Mouse (Mus musculus) testis, adult 2 months (tissue): ENCODE results near the gene Fyttd1. TPM values are rescaled to one million over a fixed set of nuclear protein-coding genes. Genes with fewer than 3 reads are reported as not detected.

ENCODE experiments used
- H3K27ac ChIP-seq: fragments of 200-500 bp; 2 replicates; pipeline ENCODE4 v1.5.1; 2012; ENCODE audit warnings: low read depth, low read length; ENCODE audit not compliant: control insufficient read depth, insufficient read depth
- H3K27me3 ChIP-seq: fragments of 200-500 bp; 2 replicates; pipeline ENCODE4 v1.6.1; 2012; ENCODE audit warnings: mild to moderate bottlenecking, low read length, moderate library complexity; ENCODE audit not compliant: control insufficient read depth, insufficient read depth
- H3K36me3 ChIP-seq: fragments of 200-500 bp; 2 replicates; pipeline ENCODE4 v1.6.1; 2012; ENCODE audit warnings: mild to moderate bottlenecking, low read length; ENCODE audit not compliant: control insufficient read depth, insufficient read depth
- H3K4me1 ChIP-seq: fragments of 200-500 bp; 2 replicates; pipeline ENCODE4 v1.6.1; 2012; ENCODE audit warnings: low read length; ENCODE audit not compliant: control insufficient read depth, insufficient read depth
- H3K4me3 ChIP-seq: fragments of 200-500 bp; 2 replicates; pipeline ENCODE4 v1.5.1; 2012; ENCODE audit warnings: low read depth, mild to moderate bottlenecking, low read length, moderate library complexity, mixed read lengths; ENCODE audit not compliant: control insufficient read depth
- CTCF ChIP-seq: fragments of 200-500 bp; IDR thresholded peaks from 2 replicates; pipeline ENCODE4 v1.5.1; 2012; ENCODE audit warnings: low read depth, mild to moderate bottlenecking, inconsistent platforms, low read length, moderate library complexity; ENCODE audit not compliant: control insufficient read depth, insufficient read depth, insufficient replicate concordance
- POLR2A ChIP-seq: fragments of 200-500 bp; IDR thresholded peaks from 2 replicates; pipeline ENCODE4 v1.6.1; 2012; ENCODE audit warnings: low read depth, mild to moderate bottlenecking, inconsistent platforms, low read length, moderate library complexity; ENCODE audit not compliant: control insufficient read depth
- polyA plus RNA-seq: library from polyadenylated mRNA; depleted of rRNA; stranded (reverse); fragments of >200 nt; gene quantifications from 2 replicates; pipeline ENCODE4 v1.2.3, GENCODE M21; 2012; rRNA removed

The Fyttd1 gene
- polyA plus RNA-seq, 1 experiment, result 45.3 TPM

- TF ChIP-seq POLR2A (no peak), CTCF (no peak)
- H3K36me3 ChIP-seq, result no peaks in the 10 kb centered on the region; the same call in 1 of the 2 replicates
Measured at GRCm38 (mm10) chr16:32948016-32948415, 70.7 kb downstream of the Fyttd1 start.

GRCm38 (mm10) chr16:32948656-32949055 lies 71.4 kb downstream of the Fyttd1 start:
- Histone ChIP-seq H3K4me1 (no peaks in the 10 kb centered on the region), H3K36me3 (no peaks in the 10 kb centered on the region; the same call in 1 of the 2 replicates), H3K27me3 (no peaks in the 10 kb centered on the region), H3K4me3 (no peak overlapping the region), H3K27ac (no peak overlapping the region)
- TF ChIP-seq CTCF, result no peak
- no peak for TF ChIP-seq POLR2A

More at GRCm38 (mm10) chr16:32948016-32948415, 70.7 kb downstream of the Fyttd1 start:
- no peaks in the 10 kb centered on the region for H3K27me3 ChIP-seq
- no peak overlapping the region for H3K4me3 ChIP-seq
- no peak overlapping the region for H3K27ac ChIP-seq
- no peaks in the 10 kb centered on the region for H3K4me1 ChIP-seq

DNA sequence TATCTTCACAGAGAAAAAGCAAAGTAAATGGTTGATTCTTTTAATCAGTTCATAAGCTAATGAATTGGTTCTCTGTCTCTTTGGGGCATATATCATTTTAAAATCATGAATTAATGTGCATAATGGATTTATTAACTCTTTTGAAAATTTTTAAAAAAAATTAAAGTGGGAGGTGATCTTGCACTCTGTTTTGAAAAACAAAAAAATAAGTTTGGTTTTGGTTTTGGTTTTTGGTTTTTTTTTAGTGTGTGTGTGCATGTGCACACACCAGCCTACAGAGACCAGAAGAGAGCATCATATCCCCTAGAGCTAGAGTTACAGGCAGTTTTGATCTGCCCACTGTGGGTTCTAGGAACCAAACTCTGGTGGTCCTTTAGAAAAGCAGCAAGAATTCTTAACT lies 72.0 kb downstream of the Fyttd1 start:
- Histone ChIP-seq H3K36me3 (no peaks in the 10 kb centered on the region; the same call in 1 of the 2 replicates), H3K4me1 (no peaks in the 10 kb centered on the region), H3K27me3 (no peaks in the 10 kb centered on the region), H3K27ac (no peak overlapping the region), H3K4me3 (no peak overlapping the region)
- no peak for TF ChIP-seq CTCF
- TF ChIP-seq POLR2A, result no peak

DNA sequence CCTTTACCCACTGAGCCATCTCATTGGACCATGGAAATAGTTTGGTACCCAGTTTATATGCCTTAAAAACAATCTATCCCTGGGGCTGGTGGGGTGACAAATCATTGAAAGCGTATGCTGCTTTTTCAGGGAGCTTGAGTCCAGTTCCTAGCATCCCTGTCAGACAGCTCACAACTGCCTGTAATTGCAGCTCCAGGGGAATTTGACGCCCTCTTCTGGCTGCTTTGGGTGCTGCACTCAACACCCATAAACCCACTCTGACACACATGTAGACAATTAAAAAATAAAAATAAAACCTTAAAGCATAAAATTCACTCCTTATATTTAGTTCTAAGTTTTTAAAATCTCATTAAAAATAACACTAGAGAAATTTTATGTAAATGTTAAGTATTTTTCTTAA lies 73.8 kb downstream of the Fyttd1 start:
- TF ChIP-seq CTCF, result peak; percentile 36; the same call in 1 of the 2 replicates
- no peak for TF ChIP-seq POLR2A
- Histone ChIP-seq H3K36me3 (peaks cover 3% of the 10 kb centered on the region), H3K4me3 (no peak overlapping the region), H3K27ac (no peak overlapping the region), H3K27me3 (no peaks in the 10 kb centered on the region), H3K4me1 (no peaks in the 10 kb centered on the region)

DNA sequence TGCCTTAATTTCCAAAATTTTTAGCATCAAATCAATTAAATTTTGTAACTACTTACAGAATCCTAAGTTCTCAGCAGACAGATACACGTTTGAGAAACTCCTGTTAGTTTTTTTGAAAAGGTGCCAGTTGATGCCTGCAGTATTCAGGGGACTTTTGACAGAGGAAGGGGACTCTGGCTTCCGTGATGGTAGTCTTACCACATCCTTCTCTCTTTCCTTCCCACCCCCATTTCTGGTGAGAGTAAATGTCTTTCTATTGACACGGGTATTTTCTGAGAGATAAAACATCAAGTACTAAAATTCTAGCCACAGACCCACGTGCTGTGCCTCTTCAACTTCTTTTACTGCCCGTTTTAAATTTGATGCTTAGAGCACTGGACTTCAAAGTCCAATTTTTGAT lies 76.5 kb downstream of the Fyttd1 start:
- TF ChIP-seq POLR2A (no peak), CTCF (no peak)
- H3K27ac ChIP-seq, result no peak overlapping the region
- H3K27me3 ChIP-seq, result no peaks in the 10 kb centered on the region
- peaks cover 3% of the 10 kb centered on the region for H3K36me3 ChIP-seq
- no peak overlapping the region for H3K4me3 ChIP-seq
- no peaks in the 10 kb centered on the region for H3K4me1 ChIP-seq

DNA sequence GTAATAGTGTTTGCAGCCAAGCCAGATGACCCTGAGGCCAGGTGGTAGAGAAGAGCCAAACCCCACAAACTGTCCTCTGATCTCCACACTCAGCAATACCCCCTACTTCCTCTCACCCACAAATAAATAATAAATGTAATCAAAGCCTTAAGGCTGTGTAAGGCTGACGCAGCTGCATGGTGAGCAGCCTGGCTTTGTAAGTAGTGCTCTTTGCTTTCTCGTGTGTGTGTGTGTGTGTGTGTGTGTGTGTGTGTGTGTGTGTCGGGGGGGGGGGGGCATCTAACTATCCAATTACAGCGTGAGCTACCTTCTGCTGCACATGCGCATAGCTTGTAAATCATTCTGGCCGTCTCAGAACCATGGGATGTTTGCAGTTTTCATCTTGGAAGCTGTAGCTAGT lies 77.0 kb downstream of the Fyttd1 start:
- peaks cover 3% of the 10 kb centered on the region for H3K36me3 ChIP-seq
- H3K4me1 ChIP-seq, result no peaks in the 10 kb centered on the region
- H3K4me3 ChIP-seq, result no peak overlapping the region
- H3K27ac ChIP-seq, result no peak overlapping the region
- no peaks in the 10 kb centered on the region for H3K27me3 ChIP-seq
- no peak for TF ChIP-seq POLR2A
- TF ChIP-seq CTCF, result no peak

DNA sequence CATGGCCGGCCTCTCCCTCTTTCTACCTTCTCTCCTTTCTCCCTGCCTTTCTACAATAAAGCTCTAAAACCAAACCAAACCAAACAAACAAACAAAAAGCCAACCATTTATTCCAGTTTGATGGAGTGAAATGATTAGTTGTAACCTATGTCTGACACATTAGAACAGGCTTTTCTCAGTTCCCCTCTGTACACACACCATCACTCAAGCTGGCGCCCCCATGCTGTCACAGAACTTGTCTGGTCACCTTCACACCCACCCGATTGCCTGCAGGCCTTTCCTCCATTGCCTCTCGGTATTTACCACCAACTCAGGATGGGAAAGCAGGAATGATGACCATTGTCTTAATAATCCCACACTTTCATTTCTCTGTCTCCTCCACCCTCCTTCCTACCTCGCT lies 79.6 kb downstream of the Fyttd1 start:
- Histone ChIP-seq H3K4me1 (no peaks in the 10 kb centered on the region), H3K27ac (no peak overlapping the region), H3K27me3 (no peaks in the 10 kb centered on the region), H3K4me3 (no peak overlapping the region), H3K36me3 (peaks cover 4% of the 10 kb centered on the region)
- no peak for TF ChIP-seq CTCF

Other genes with a start within 250 kb of the Fyttd1 start
- 21.4 and 23.4 TPM in 2 replicates for gene Tnk2, start 233.6 kb upstream of the Fyttd1 start, polyA plus RNA-seq
- gene Muc4, start 141.6 kb upstream of the Fyttd1 start, polyA plus RNA-seq, result 98.8 and 102 TPM in 2 replicates
- gene Muc20, start 80.1 kb upstream of the Fyttd1 start, polyA plus RNA-seq, result 0.61 and 1.3 TPM in 2 replicates
- gene Smbd1, start 67.0 kb upstream of the Fyttd1 start, polyA plus RNA-seq, result 1.9 TPM in 1 of 2 replicates, not detected in the other
- 77.3 and 84.7 TPM in 2 replicates for gene Rubcn, start 266 bp downstream of the Fyttd1 start, polyA plus RNA-seq
- 14.2 and 15.4 TPM in 2 replicates for gene Lrch3, start 36.6 kb downstream of the Fyttd1 start, polyA plus RNA-seq
- gene Iqcg, start 178.7 kb downstream of the Fyttd1 start, polyA plus RNA-seq, result 21.8 and 22.8 TPM in 2 replicates
- 267 and 293 TPM in 2 replicates for gene Rpl35a, start 179.0 kb downstream of the Fyttd1 start, polyA plus RNA-seq
- gene Lmln, start 185.0 kb downstream of the Fyttd1 start, polyA plus RNA-seq, result 7.3 and 10.8 TPM in 2 replicates